Mouse (Mus musculus) kidney, embryonic 14.5 days (tissue): ENCODE measurements around the gene Tnik. TPM values are rescaled to one million over a fixed set of nuclear protein-coding genes. Genes with fewer than 3 reads are reported as not detected.
A peak's percentile ranks its signal among the peaks of the same experiment; 100 is the strongest.

Source experiments
- ATAC-seq: fragments of 200-750 bp; cut with Nextera tagmentation; 2 replicates; pipeline ENCODE4 v1.8.0; 2017; ENCODE audit warnings: moderate number of reproducible peaks, mild to moderate bottlenecking, moderate TSS enrichment, moderate library complexity; ENCODE audit not compliant: low FRiP score, low TSS enrichment
- H3K27ac ChIP-seq: fragments of 300-500 bp; sonication (generic); 2 replicates; pipeline ENCODE4 v1.5.1; 2014; ENCODE audit warnings: low read depth, mild to moderate bottlenecking, low read length, moderate library complexity, mixed read lengths
- H3K27me3 ChIP-seq: fragments of 300-500 bp; sonication (generic); 2 replicates; pipeline ENCODE4 v1.6.1; 2014; ENCODE audit warnings: mild to moderate bottlenecking, low read length; ENCODE audit not compliant: control insufficient read depth, insufficient read depth
- H3K36me3 ChIP-seq: fragments of 300-500 bp; sonication (generic); 2 replicates; pipeline ENCODE4 v1.6.1; 2014; ENCODE audit warnings: low read length, mixed read lengths; ENCODE audit not compliant: control insufficient read depth, insufficient read depth
- H3K4me1 ChIP-seq: fragments of 300-500 bp; sonication (generic); 2 replicates; pipeline ENCODE4 v1.6.1; 2014; ENCODE audit warnings: low read length, mixed read lengths; ENCODE audit not compliant: control insufficient read depth, insufficient read depth
- H3K4me2 ChIP-seq: fragments of 300-500 bp; sonication (generic); replicated peaks from 2 replicates; pipeline ENCODE4 v1.6.1; 2014; ENCODE audit warnings: low read depth, mild to moderate bottlenecking, low read length
- H3K4me3 ChIP-seq: fragments of 300-500 bp; sonication (generic); 2 replicates; pipeline ENCODE4 v1.5.1; 2014; ENCODE audit warnings: mild to moderate bottlenecking, low read length
- H3K9ac ChIP-seq: fragments of 300-500 bp; sonication (generic); 2 replicates; pipeline ENCODE4 v1.6.1; 2014; ENCODE audit warnings: low read depth, mild to moderate bottlenecking, low read length, moderate library complexity
- H3K9me3 ChIP-seq: fragments of 300-500 bp; sonication (generic); 2 replicates; pipeline ENCODE4 v1.6.1; 2016; ENCODE audit warnings: low read length; ENCODE audit not compliant: control insufficient read depth
- WGBS: fragments of 180-500 bp; shearing (Covaris S2); extraction: QIAGEN DNeasy Blood & Tissue Kit; methylation state at CpG from one replicate; pipeline ENCODE4 v1.1.7; 2014; 5-methylcytosine and 5-hydroxymethylcytosine counted together
- polyA plus RNA-seq: library from polyadenylated mRNA; unstranded; fragments of >200 nt; fragmentation: Nextera tagmentation; extraction: Ambion mirVana; gene quantifications from 2 replicates; pipeline ENCODE4 v1.2.1, GENCODE M21; 2014

The Tnik gene
- polyA plus RNA-seq, 1 experiment from 2014 or later = 3.9 TPM

- Histone ChIP-seq H3K36me3 (no peaks in the 10 kb centered on the region), H3K9ac (no peak overlapping the region), H3K27me3 (no peaks in the 10 kb centered on the region), H3K9me3 (no peaks in the 10 kb centered on the region), H3K27ac (no peak overlapping the region), H3K4me3 (no peak overlapping the region), H3K4me2 (no peak overlapping the region), H3K4me1 (0 out of 2 replicates have a peak, but pooled peaks cover 3% of the 10 kb centered on the region)
- ATAC-seq = no peak
- 48% methylated on average over 7 of the region's 7 CpGs for WGBS
Observed at GRCm38 (mm10) chr3:28555795-28556570, 293.0 kb downstream of the Tnik start.

GRCm38 (mm10) chr3:28558328-28558871, 295.4 kb downstream of the Tnik start:
- Histone ChIP-seq H3K4me3 (no peak overlapping the region), H3K36me3 (no peaks in the 10 kb centered on the region), H3K4me1 (0 out of 2 replicates have a peak, but pooled peaks cover 3% of the 10 kb centered on the region), H3K9ac (no peak overlapping the region), H3K27me3 (no peaks in the 10 kb centered on the region), H3K9me3 (no peaks in the 10 kb centered on the region), H3K27ac (no peak overlapping the region), H3K4me2 (no peak overlapping the region)
- ATAC-seq = no peak
- WGBS = 68% methylated on average over 4 of the region's 4 CpGs

DNA sequence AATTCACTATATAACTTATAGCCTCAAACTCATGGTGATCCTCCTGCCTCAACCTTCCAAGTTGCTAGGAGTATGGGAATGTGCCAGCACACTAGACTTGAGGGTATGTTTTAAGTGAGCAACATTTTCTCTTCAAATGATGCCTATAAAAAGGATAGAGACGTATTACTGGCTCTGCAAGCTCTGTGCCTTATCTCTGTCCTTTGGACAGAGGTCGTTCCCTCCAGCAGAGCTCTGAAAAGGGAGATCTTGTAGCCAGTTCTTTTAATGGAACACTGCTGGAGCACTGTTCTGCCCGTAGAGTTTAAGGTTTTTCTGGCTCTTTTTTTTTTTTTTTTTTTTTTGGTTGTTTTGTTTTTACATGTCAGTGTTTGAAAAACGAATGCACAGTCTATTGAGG, 298.4 kb downstream of the Tnik start:
- ATAC-seq = no peak
- Histone ChIP-seq H3K36me3 (no peaks in the 10 kb centered on the region), H3K4me1 (no peaks in the 10 kb centered on the region), H3K9me3 (no peaks in the 10 kb centered on the region), H3K27ac (no peak overlapping the region), H3K9ac (no peak overlapping the region), H3K4me3 (no peak overlapping the region), H3K27me3 (no peaks in the 10 kb centered on the region), H3K4me2 (no peak overlapping the region)
- WGBS = 56% methylated on average over 4 of the region's 4 CpGs

- peak; percentile 81 for ATAC-seq
- no peak overlapping the region for H3K27ac ChIP-seq
- WGBS = 66% methylated on average over 10 of the region's 10 CpGs
Observed at GRCm38 (mm10) chr3:28562612-28563332, 299.8 kb downstream of the Tnik start.

DNA sequence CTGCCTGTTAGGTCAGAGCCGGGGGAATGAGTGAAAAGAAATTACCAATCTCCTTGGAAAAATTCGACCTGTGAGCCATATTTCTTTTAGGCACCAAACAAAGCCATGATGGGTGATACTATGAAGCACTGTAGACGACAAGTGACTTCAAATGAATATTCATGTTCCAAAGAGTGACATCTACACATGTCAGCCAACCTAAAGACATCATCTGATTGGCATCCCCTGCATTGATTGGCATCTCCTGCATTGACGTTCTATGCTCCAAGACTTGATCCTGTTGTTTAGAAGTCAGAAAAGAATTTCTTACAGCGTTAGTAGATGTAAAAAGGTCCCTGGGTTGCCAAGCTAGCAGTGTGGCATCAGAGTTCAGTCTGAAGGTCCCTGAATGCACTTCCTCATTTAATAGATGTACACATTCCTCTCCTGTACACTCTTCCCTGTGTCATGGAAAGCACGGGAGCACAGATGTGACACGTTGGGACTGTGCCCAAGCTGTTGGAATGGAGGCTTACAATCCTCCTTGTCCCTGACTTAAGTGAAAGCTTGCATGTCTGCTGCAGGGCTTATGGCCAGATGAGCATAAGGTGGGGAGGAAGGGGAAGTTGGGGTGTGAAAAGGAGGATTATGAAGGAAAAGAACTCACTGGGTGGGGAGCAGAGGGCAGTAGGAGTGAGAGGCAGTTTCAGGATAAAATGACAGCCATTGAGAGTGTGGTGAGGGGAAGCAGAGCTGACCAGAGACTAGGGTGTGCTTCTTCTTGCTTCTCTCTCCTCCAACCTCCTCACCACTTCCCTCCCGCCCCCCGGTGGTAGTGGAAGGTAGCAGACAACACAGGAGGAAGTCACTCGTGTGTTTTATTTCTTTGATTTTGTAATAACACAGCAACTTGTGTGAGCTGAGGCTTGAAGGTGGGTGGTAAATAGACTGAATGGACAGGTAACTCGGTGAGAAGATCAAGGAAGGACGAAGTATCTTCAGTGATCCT, 301.6 kb downstream of the Tnik start:
- whole genome bisulfite sequencing = 80% methylated on average over 12 of the region's 12 CpGs
- no peak overlapping the region for H3K9ac ChIP-seq
- no peaks in the 10 kb centered on the region for H3K27me3 ChIP-seq
- H3K9me3 ChIP-seq = no peaks in the 10 kb centered on the region
- no peak for ATAC-seq
- H3K4me2 ChIP-seq = no peak overlapping the region
- no peaks in the 10 kb centered on the region for H3K36me3 ChIP-seq
- no peak overlapping the region for H3K27ac ChIP-seq
- no peaks in the 10 kb centered on the region for H3K4me1 ChIP-seq
- H3K4me3 ChIP-seq = no peak overlapping the region

More at GRCm38 (mm10) chr3:28562612-28563332, 299.8 kb downstream of the Tnik start:
- Histone ChIP-seq H3K4me1 (no peaks in the 10 kb centered on the region), H3K9me3 (no peaks in the 10 kb centered on the region), H3K36me3 (no peaks in the 10 kb centered on the region), H3K4me2 (no peak overlapping the region), H3K27me3 (no peaks in the 10 kb centered on the region), H3K9ac (no peak overlapping the region), H3K4me3 (no peak overlapping the region)

DNA sequence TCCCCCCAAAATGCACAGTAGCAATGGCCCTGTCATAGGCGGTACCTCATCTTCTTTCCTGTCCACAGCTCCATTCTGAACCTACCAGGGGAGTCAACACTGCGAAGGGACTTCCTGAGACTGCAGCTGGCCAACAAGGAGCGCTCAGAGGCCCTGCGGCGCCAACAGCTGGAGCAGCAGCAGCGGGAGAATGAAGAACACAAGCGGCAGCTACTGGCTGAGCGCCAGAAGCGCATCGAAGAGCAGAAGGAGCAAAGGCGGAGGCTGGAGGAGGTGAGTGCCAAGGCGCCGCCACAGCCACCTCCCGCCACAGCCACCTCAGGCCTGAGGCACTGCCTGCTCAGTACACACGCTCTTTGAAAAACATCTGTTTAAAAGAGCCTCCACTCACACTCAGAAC, 314.3 kb downstream of the Tnik start:
- Histone ChIP-seq H3K9ac (no peak overlapping the region), H3K9me3 (no peaks in the 10 kb centered on the region), H3K27ac (no peak overlapping the region), H3K4me2 (no peak overlapping the region), H3K27me3 (no peaks in the 10 kb centered on the region), H3K4me3 (no peak overlapping the region), H3K4me1 (no peaks in the 10 kb centered on the region), H3K36me3 (no peaks in the 10 kb centered on the region)
- ATAC-seq = peak; percentile 71
- WGBS = 27% methylated on average over 15 of the region's 15 CpGs

- Histone ChIP-seq H3K27me3 (no peaks in the 10 kb centered on the region), H3K4me3 (no peak overlapping the region), H3K36me3 (no peaks in the 10 kb centered on the region), H3K9me3 (no peaks in the 10 kb centered on the region), H3K4me1 (no peaks in the 10 kb centered on the region), H3K4me2 (no peak overlapping the region), H3K9ac (no peak overlapping the region), H3K27ac (no peak overlapping the region)
- 92% methylated on average over 18 of the region's 18 CpGs for WGBS
- ATAC-seq = no peak
Observed at GRCm38 (mm10) chr3:28578950-28579615, 316.1 kb downstream of the Tnik start.

DNA sequence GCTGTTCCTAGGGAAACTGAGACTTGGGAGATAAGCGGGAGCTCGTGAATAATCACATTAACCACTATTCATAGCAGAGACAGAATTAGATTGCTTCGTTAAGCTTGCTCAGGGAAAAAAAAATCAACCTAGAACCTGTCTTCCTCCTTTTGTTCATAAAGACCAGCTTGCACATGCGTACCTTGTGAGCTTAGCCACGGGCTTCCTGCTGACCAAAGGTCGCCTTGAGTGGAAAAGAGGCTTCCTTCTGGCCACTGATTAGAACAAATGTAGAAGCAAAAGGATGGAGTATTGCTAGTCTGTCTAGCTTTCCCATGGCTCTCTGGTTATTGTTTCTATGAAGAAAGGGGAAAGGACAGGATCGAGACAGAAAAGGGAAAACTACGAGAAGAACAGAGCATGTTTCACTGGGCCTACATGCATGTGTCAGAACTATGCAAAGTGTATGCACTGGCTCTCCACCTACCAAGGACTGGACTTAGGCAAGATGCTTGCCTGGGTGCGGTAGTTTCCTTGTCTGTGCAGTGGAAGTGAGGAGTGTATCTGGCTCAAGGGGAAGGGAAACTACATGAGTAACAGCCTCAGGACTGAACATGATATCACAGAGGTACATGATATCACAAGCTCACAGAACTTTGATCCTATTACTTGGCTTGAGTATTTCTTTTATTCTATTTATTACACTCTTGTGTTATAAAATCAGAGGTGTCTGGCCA, 322.9 kb downstream of the Tnik start:
- no peak overlapping the region for H3K27ac ChIP-seq
- WGBS = 84% methylated on average over 9 of the region's 9 CpGs
- H3K9me3 ChIP-seq = no peaks in the 10 kb centered on the region
- H3K4me3 ChIP-seq = no peak overlapping the region
- H3K27me3 ChIP-seq = no peaks in the 10 kb centered on the region
- no peaks in the 10 kb centered on the region for H3K4me1 ChIP-seq
- ATAC-seq = no peak
- H3K9ac ChIP-seq = no peak overlapping the region
- H3K4me2 ChIP-seq = no peak overlapping the region
- H3K36me3 ChIP-seq = no peaks in the 10 kb centered on the region
